Mouse (Mus musculus): Measurements from ENCODE around the gene Dpep1. TPM values are rescaled to one million over a fixed set of nuclear protein-coding genes. Genes with fewer than 3 reads are reported as not detected.
A peak's percentile ranks its signal among the peaks of the same experiment; 100 is the strongest.
"Not testable (repeated sequence)": the region's sequence is repeated elsewhere in the genome, so short reads cannot be mapped to it uniquely, and the experiment has no call there.

Gene Dpep1
- polyA plus RNA-seq, 1 experiment from 2014 or later = 3.3 TPM

DNA sequence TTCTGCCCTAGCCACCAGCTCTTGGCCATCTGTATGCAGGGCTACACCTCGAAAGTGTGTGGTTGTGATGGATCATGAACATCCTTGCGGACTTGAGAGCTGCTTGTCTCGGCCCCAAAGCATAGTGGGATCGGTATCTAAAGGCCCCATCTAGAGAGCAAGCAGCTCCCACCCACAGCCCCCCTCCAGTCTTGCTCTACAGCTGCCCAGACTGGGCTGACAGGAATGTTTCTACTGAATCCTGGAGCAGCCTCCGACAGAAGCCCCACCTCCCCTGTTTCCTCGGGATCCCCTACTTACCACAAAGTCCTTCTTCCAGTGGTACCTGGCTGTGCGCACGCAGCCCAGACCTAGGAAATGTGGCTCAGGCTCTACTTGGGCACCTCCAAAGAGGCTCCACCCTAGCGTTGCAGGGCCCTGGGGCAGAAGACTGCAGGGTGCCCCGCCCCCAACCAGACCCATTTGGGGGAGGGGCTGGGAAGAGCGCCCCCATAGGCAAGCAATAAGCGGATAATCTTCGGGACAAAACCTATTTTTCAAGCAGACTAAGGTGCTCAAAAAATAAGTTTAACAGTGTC is 28.1 kb upstream of the Dpep1 start, which contains the start of gene Sult5a1:
Gene Sult5a1 (minus strand): TSS at position 428 of the 578 bp plus-strand sequence.
- peak within 1 kb of the TSS; percentile 40 for H3K9ac ChIP-seq
- H3K27me3 ChIP-seq (replicated peaks) = no peaks in the 10 kb centered on the region
- H3K9me3 ChIP-seq = no peaks in the 10 kb centered on the region
- H3K27ac ChIP-seq (replicated peaks) = peak within 1 kb of the TSS; percentile 20; the same call in 1 of the 2 replicates
- no peaks in the 10 kb centered on the region for H3K36me3 ChIP-seq
- H3K4me2 ChIP-seq = peak within 1 kb of the TSS; percentile 53
- H3K4me1 ChIP-seq = peaks cover 42% of the 10 kb centered on the region
- 32% methylated on average over 13 of the region's 13 CpGs for WGBS
- peak within 1 kb of the TSS; percentile 23 for H3K4me3 ChIP-seq
- no peak for ATAC-seq (ENCODE audit: extremely low read depth, insufficient number of reproducible peaks, low FRiP score, low TSS enrichment)

DNA sequence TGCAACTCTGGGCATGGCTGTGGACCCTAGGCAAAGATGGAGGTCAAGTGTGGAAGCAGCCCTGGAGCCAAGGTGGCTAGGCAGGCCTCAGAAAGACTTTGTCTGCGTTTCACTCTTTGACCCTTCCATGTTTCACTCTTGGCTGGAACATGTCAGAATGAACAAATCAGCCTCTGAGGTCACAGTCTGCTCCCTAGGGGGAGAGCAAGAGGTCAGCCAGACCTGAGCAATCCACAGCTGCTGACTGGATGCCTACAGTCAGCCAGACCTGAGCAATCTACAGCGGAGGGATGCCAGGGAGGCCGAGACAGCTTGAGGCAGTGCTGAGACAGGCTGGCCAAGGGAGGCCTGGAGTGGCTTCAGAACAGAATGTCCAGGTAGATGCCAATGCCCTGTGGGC is 4.7 kb upstream of the Dpep1 start:
- Histone ChIP-seq H3K27me3 (replicated peaks) (no peaks in the 10 kb centered on the region), H3K4me2 (no peak overlapping the region), H3K36me3 (no peaks in the 10 kb centered on the region), H3K4me3 (no peak overlapping the region), H3K27ac (replicated peaks) (no peak overlapping the region), H3K9ac (no peak overlapping the region), H3K9me3 (peaks cover 17% of the 10 kb centered on the region), H3K4me1 (peaks cover 14% of the 10 kb centered on the region)
- 60% methylated on average over 3 of the region's 3 CpGs for WGBS
- ATAC-seq (ENCODE audit: extremely low read depth, insufficient number of reproducible peaks, low FRiP score, low TSS enrichment) = no peak

DNA sequence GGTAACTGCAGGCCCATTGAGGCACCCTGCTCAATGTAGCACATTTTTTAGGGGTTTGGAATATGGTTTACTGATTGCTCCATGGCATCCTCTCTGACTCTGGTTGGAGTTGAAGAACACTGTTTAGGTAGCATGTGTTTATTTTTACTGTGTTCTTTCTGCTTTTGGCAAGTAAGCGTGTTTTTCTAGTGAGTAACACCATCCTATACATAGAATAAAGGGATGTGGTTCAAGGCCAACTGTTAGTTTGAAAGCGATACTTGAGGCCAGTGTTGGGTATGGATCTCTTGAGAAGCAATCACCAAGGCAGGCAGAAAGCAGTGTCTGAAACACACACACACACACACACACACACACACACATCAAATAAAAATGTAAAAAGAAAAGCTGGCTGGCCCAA is 2.0 kb downstream of the Dpep1 start:
- H3K36me3 ChIP-seq = no peaks in the 10 kb centered on the region
- ATAC-seq (ENCODE audit: extremely low read depth, insufficient number of reproducible peaks, low FRiP score, low TSS enrichment) = no peak
- no peak overlapping the region for H3K4me2 ChIP-seq
- 70% methylated on average over 2 of the region's 2 CpGs for WGBS
- no peaks in the 10 kb centered on the region for H3K9me3 ChIP-seq
- H3K4me3 ChIP-seq = no peak overlapping the region
- H3K9ac ChIP-seq = no peak overlapping the region
- peaks cover 22% of the 10 kb centered on the region for H3K4me1 ChIP-seq
- peaks cover 5% of the 10 kb centered on the region; the same call in 1 of the 2 replicates for H3K27me3 ChIP-seq (replicated peaks)
- no peak overlapping the region for H3K27ac ChIP-seq (replicated peaks)

DNA sequence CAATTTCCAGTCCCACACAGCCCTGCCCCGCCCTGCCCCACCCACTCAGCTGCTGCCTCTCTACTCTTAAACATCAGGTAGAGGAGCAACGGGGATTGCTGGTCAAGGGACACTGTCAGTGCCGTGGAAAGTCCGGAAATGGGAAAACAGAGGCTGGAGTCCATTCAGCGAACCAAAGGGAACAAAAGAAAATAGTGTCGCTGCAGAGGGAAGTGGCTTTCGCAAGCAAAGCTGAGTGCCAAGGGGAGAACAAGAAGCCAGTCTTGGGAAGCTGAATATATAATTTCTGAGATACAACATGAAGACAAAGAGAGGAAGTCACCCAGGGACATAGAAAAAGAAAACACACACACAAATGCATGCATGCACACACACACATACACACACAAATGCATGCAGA is 2.8 kb downstream of the Dpep1 start:
- H3K27ac ChIP-seq (replicated peaks) = no peak overlapping the region
- no peak for ATAC-seq (ENCODE audit: extremely low read depth, insufficient number of reproducible peaks, low FRiP score, low TSS enrichment)
- H3K4me2 ChIP-seq = no peak overlapping the region
- no peaks in the 10 kb centered on the region for H3K36me3 ChIP-seq
- H3K27me3 ChIP-seq (replicated peaks) = peaks cover 5% of the 10 kb centered on the region; the same call in 1 of the 2 replicates
- no peak overlapping the region for H3K4me3 ChIP-seq
- no peak overlapping the region for H3K9ac ChIP-seq
- 77% methylated on average over 7 of the region's 7 CpGs for WGBS
- no peaks in the 10 kb centered on the region for H3K9me3 ChIP-seq
- H3K4me1 ChIP-seq = peaks cover 22% of the 10 kb centered on the region

DNA sequence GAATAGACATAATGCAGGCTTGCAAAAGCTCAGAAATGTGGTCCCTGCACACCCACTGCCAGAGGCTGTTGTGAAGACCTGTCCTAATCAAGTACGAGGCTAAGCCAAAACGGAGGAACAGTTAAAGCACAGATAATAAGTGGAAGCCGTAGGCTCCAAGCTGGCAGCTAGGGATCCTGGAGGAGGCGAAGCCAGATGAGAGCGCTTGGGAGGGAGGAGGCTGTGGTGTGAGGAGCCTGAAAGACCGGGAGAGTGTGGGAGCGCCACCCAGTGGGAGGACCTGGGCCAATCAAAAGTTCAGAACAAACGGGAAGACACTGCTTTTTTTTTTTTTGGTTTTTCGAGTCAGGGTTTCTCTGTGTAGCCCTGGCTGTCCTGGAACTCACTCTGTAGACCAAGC is 4.6 kb downstream of the Dpep1 start:
- Histone ChIP-seq H3K36me3 (no peaks in the 10 kb centered on the region), H3K27me3 (replicated peaks) (peaks cover 17% of the 10 kb centered on the region), H3K4me2 (peak overlapping the region; percentile 46), H3K4me3 (no peak overlapping the region), H3K4me1 (peaks cover 15% of the 10 kb centered on the region), H3K9me3 (no peaks in the 10 kb centered on the region), H3K27ac (replicated peaks) (no peak overlapping the region), H3K9ac (peak overlapping the region; percentile 60)
- 2% methylated on average over 9 of the region's 9 CpGs for WGBS
- no peak for ATAC-seq (ENCODE audit: extremely low read depth, insufficient number of reproducible peaks, low FRiP score, low TSS enrichment)

DNA sequence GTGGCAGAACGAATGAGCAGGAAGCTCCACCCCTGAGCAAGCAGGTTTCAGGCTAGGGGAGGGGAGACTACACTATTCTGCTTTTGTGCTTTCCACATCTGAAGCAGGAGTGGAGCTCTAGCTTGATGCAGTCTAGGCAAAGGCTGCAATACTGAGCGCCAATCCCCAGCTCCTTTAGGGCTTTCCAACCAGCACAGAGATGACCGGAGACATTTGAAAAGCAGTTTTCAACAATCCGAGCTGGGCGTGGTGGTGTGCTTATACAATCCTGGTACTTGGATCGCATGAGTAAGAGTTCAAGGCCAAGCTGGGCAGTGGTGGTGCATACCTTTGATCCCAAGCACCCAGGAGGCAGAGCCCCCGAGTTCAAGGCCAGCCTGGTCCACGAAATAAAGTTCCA is 5.9 kb downstream of the Dpep1 start:
- no peaks in the 10 kb centered on the region for H3K9me3 ChIP-seq
- H3K9ac ChIP-seq = no peak overlapping the region
- no peak overlapping the region for H3K4me3 ChIP-seq
- H3K27me3 ChIP-seq (replicated peaks) = peaks cover 17% of the 10 kb centered on the region
- H3K36me3 ChIP-seq = no peaks in the 10 kb centered on the region
- H3K4me1 ChIP-seq = peaks cover 7% of the 10 kb centered on the region
- WGBS = 54% methylated on average over 8 of the region's 8 CpGs
- no peak overlapping the region for H3K4me2 ChIP-seq
- ATAC-seq (ENCODE audit: extremely low read depth, insufficient number of reproducible peaks, low FRiP score, low TSS enrichment) = no peak
- H3K27ac ChIP-seq (replicated peaks) = no peak overlapping the region

DNA sequence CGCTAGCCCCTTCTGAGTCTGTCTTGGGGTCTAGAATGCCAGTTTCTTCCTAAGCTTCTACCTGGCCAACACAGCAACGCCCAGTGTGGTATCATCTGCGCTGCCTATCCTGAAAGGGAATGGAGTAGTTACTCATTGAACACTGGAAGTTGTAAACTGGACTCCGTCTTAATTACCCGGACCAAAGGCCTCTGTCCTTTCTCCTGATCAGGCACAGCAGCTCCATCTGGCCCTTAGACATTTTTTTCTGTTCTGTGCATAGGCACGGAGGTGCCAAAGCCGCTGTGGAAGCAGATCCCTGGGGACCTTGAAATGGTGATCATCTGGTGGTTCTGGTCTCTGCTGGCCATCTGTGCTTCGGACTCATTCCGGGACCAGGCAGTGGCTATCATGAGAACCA is 7.7 kb downstream of the Dpep1 start:
- Histone ChIP-seq H3K4me2 (no peak overlapping the region), H3K27ac (replicated peaks) (no peak overlapping the region), H3K9ac (no peak overlapping the region), H3K9me3 (no peaks in the 10 kb centered on the region), H3K4me1 (peaks cover 7% of the 10 kb centered on the region), H3K27me3 (replicated peaks) (peaks cover 26% of the 10 kb centered on the region), H3K4me3 (no peak overlapping the region), H3K36me3 (no peaks in the 10 kb centered on the region)
- WGBS = 82% methylated on average over 9 of the region's 9 CpGs
- no peak for ATAC-seq (ENCODE audit: extremely low read depth, insufficient number of reproducible peaks, low FRiP score, low TSS enrichment)

DNA sequence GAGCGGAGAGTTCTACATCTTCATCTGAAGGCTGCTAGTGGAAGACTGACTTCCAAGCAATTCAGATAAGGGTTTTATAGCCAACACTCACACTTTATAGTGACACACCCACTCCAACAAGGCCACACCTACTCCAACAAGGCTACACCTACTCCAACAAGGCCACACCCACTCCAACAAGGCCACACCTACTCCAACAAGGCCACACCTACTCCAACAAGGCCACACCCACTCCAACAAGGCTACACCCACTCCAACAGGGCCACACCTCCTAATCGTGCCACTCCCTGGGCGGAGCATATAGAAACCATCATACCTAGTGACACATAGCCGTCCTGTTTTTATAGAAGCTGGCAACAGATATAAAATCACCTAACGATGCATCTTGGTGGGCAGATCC is 11.0 kb downstream of the Dpep1 start:
- H3K27ac ChIP-seq (replicated peaks); ATAC-seq (ENCODE audit: extremely low read depth, insufficient number of reproducible peaks, low FRiP score, low TSS enrichment); H3K9ac ChIP-seq; H3K4me1 ChIP-seq; H3K36me3 ChIP-seq; H3K4me3 ChIP-seq; H3K4me2 ChIP-seq; H3K9me3 ChIP-seq: not testable (repeated sequence)
- 68% methylated on average over 5 of the region's 5 CpGs for WGBS
- H3K27me3 ChIP-seq (replicated peaks) = peaks cover 39% of the 10 kb centered on the region

DNA sequence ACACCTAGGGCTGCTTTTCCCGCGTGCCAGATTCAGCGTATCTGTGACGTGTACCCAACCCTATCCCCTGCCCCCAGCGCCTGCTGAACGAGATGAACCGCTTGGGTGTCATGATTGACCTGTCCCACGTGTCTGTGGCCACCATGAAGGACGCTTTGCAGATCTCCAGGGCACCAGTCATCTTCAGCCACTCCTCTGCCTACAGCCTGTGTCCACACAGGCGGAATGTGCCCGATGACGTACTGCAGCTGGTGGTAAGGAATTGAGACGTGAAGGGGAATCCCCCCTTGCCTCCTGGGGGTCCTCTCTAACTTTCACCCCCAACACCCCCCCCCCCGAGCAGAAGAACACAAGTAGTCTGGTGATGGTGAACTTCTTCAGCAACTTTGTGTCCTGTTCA is 13.8 kb downstream of the Dpep1 start:
- Histone ChIP-seq H3K4me1 (no peaks in the 10 kb centered on the region), H3K27me3 (replicated peaks) (peaks cover 26% of the 10 kb centered on the region; the same call in 1 of the 2 replicates), H3K9me3 (no peaks in the 10 kb centered on the region), H3K4me2 (no peak overlapping the region), H3K4me3 (no peak overlapping the region), H3K9ac (no peak overlapping the region), H3K27ac (replicated peaks) (no peak overlapping the region), H3K36me3 (peaks cover 11% of the 10 kb centered on the region)
- WGBS = 52% methylated on average over 14 of the region's 14 CpGs
- no peak for ATAC-seq (ENCODE audit: extremely low read depth, insufficient number of reproducible peaks, low FRiP score, low TSS enrichment)

DNA sequence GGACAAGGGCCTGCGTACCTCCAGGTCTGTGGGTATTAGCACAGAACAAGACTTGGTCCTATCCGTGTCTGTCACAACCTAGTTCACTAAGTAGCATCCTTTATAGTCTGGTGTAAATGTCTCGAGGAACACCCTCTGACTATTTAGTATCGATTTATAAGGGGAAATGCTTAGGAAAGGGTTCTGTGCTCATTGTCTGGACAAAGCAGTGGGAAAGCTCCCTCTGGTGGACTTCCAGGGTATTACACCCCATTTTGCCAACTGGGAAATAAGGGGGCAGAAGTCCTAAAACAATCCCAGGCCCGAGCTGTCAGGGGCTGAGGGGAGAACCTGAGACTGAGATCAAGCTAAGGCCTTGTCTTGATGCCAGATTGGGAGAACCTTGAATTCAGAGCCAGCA is 16.2 kb downstream of the Dpep1 start:
- Histone ChIP-seq H3K9me3 (no peaks in the 10 kb centered on the region), H3K9ac (no peak overlapping the region; the same call in 1 of the 2 replicates), H3K4me1 (no peaks in the 10 kb centered on the region), H3K27ac (replicated peaks) (no peak overlapping the region), H3K4me3 (no peak overlapping the region), H3K4me2 (no peak overlapping the region), H3K27me3 (replicated peaks) (peaks cover 24% of the 10 kb centered on the region; the same call in 1 of the 2 replicates), H3K36me3 (peaks cover 32% of the 10 kb centered on the region)
- 33% methylated on average over 5 of the region's 5 CpGs for WGBS
- no peak for ATAC-seq (ENCODE audit: extremely low read depth, insufficient number of reproducible peaks, low FRiP score, low TSS enrichment)

DNA sequence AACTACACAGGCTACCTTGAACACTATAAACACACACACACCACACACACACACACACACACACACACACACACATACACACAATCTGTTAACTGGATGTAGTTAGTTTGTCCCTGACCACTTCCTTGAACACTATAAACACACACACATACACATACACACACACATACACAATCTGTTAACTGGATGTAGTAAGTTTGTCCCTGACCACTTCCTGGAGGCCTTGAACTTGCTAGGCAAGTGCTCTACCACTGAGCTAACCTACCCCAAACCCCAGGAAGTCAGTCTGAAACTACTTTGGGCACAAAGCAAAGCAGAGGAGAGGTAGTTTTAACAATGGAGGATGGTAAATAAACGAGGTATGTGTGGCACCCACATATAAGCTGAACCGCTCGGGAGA is 17.5 kb downstream of the Dpep1 start:
- no peak overlapping the region for H3K4me3 ChIP-seq
- H3K27me3 ChIP-seq (replicated peaks) = peaks cover 16% of the 10 kb centered on the region; the same call in 1 of the 2 replicates
- no peaks in the 10 kb centered on the region for H3K4me1 ChIP-seq
- no peak overlapping the region for H3K4me2 ChIP-seq
- H3K9ac ChIP-seq = no peak overlapping the region
- 86% methylated on average over 3 of the region's 3 CpGs for WGBS
- ATAC-seq (ENCODE audit: extremely low read depth, insufficient number of reproducible peaks, low FRiP score, low TSS enrichment) = no peak
- H3K27ac ChIP-seq (replicated peaks) = no peak overlapping the region
- H3K36me3 ChIP-seq = peaks cover 45% of the 10 kb centered on the region
- no peaks in the 10 kb centered on the region for H3K9me3 ChIP-seq

DNA sequence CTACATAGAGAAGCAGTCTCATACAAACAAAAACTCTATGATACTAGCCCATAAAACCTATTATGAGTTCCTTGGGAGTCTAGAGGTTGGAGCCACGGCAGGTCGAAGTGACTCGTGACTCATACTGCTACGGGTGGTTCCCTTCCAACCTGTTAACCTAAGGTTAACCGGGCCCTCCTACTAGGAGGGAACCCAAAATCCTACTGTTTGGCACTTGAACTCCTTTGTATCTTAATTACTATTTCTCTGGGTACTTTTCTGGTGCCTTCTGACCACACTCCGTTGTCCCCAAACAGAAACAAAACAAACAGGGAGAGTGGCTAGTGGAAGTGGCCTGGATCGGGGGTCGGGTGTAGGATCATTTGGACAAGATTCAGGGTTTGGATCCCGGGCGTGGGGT is 25.8 kb downstream of the Dpep1 start:
- H3K27ac ChIP-seq (replicated peaks) = no peak overlapping the region
- H3K9ac ChIP-seq = peak overlapping the region; percentile 93
- H3K9me3 ChIP-seq = no peaks in the 10 kb centered on the region
- no peak for ATAC-seq (ENCODE audit: extremely low read depth, insufficient number of reproducible peaks, low FRiP score, low TSS enrichment)
- H3K27me3 ChIP-seq (replicated peaks) = no peaks in the 10 kb centered on the region
- peaks cover 37% of the 10 kb centered on the region for H3K4me1 ChIP-seq
- H3K4me3 ChIP-seq = peak overlapping the region; percentile 99
- WGBS = 40% methylated on average over 10 of the region's 10 CpGs
- peak overlapping the region; percentile 97 for H3K4me2 ChIP-seq
- H3K36me3 ChIP-seq = peaks cover 34% of the 10 kb centered on the region

All from heart, embryonic 13.5 days (tissue).